Mouse (Mus musculus) heart, adult 18-20 months (tissue): ENCODE measurements around the gene Slc12a4. TPM values are rescaled to one million over a fixed set of nuclear protein-coding genes. Genes with fewer than 3 reads are reported as not detected.

Experiments used
- DNase-seq, 2 experiments: peaks; one replicate each; pipeline ENCODE4 v3.0.0; 2021 to 2022; ENCODE audit warnings: mixed read lengths in 1 of 2
- total RNA-seq, 2 experiments: library from RNA; stranded (reverse); gene quantifications; 2 replicates each; pipeline ENCODE4 v1.2.3; 2021

The Slc12a4 gene
- total RNA-seq, 2 experiments from 2014 or later = 27.2 to 38.1 TPM

- DNase-seq = no peak
Measured at GRCm38 (mm10) chr8:105971019-105971720, 5.3 kb upstream of the Slc12a4 start.

- DNase-seq = no peak
Measured at GRCm38 (mm10) chr8:105969367-105969766, 3.5 kb upstream of the Slc12a4 start.

GRCm38 (mm10) chr8:105966692-105967311 is 905 bp upstream of the Slc12a4 start:
- peak; percentile 34 to 61 for DNase-seq

GRCm38 (mm10) chr8:105965266-105965904 is 512 bp downstream of the Slc12a4 start:
- peak; percentile 68 to 81 for DNase-seq

- DNase-seq = peak in 1 of 2 experiments; percentile 32
Measured at GRCm38 (mm10) chr8:105964506-105965265, 1.2 kb downstream of the Slc12a4 start.

- DNase-seq = peak in 1 of 2 experiments; percentile 2
Measured at GRCm38 (mm10) chr8:105961536-105961935, 4.4 kb downstream of the Slc12a4 start.

GRCm38 (mm10) chr8:105961101-105961500 is 4.8 kb downstream of the Slc12a4 start:
- no peak for DNase-seq

GRCm38 (mm10) chr8:105959350-105959749 is 6.5 kb downstream of the Slc12a4 start:
- DNase-seq = peak; percentile 58 to 64

GRCm38 (mm10) chr8:105957813-105958212 is 8.1 kb downstream of the Slc12a4 start:
- DNase-seq = peak; percentile 60 to 78

GRCm38 (mm10) chr8:105956556-105956955 is 9.3 kb downstream of the Slc12a4 start:
- peak; percentile 45 to 54 for DNase-seq

- DNase-seq = peak; percentile 58 to 65
Measured at GRCm38 (mm10) chr8:105951057-105951659, 14.7 kb downstream of the Slc12a4 start.

- peak; percentile 42 to 62 for DNase-seq
Measured at GRCm38 (mm10) chr8:105949350-105949749, 16.5 kb downstream of the Slc12a4 start.

- peak in 1 of 2 experiments; percentile 41 for DNase-seq
Measured at GRCm38 (mm10) chr8:105943321-105943739, 22.6 kb downstream of the Slc12a4 start, which contains the start of gene Lcat. Gene Lcat (minus strand): TSS chr8:105943382.

- DNase-seq = no peak
Measured at GRCm38 (mm10) chr8:105942542-105942941, 23.4 kb downstream of the Slc12a4 start.

- DNase-seq = no peak
Measured at GRCm38 (mm10) chr8:105942026-105942425, 23.9 kb downstream of the Slc12a4 start.

GRCm38 (mm10) chr8:105938306-105938669 is 27.6 kb downstream of the Slc12a4 start, which contains the start of gene Psmb10:
Gene Psmb10 (minus strand): TSS chr8:105938444.
- DNase-seq = peak in 1 of 2 experiments; percentile 41

- DNase-seq = peak; percentile 77 to 79
Measured at GRCm38 (mm10) chr8:105937496-105938305, 28.2 kb downstream of the Slc12a4 start.

GRCm38 (mm10) chr8:105936866-105937475 is 28.9 kb downstream of the Slc12a4 start:
- peak; percentile 91 to 96 for DNase-seq

- DNase-seq = no peak
Measured at GRCm38 (mm10) chr8:105935863-105936603, 29.9 kb downstream of the Slc12a4 start.

- DNase-seq = no peak
Measured at GRCm38 (mm10) chr8:105935105-105935504, 30.8 kb downstream of the Slc12a4 start.
